Mouse (Mus musculus) left cerebral cortex, adult 9 months (tissue): ENCODE measurements around the gene Tmbim4.
A peak's percentile ranks its signal among the peaks of the same experiment; 100 is the strongest.
"Not testable (repeated sequence)": the region's sequence is repeated elsewhere in the genome, so short reads cannot be mapped to it uniquely, and the experiment has no call there.

Source experiments
- DNase-seq, 2 experiments: peaks; one replicate each; pipeline ENCODE4 v3.0.0; 2022; ENCODE audit warnings: low spot score in 2 of 2

Tmbim4 gene

DNA sequence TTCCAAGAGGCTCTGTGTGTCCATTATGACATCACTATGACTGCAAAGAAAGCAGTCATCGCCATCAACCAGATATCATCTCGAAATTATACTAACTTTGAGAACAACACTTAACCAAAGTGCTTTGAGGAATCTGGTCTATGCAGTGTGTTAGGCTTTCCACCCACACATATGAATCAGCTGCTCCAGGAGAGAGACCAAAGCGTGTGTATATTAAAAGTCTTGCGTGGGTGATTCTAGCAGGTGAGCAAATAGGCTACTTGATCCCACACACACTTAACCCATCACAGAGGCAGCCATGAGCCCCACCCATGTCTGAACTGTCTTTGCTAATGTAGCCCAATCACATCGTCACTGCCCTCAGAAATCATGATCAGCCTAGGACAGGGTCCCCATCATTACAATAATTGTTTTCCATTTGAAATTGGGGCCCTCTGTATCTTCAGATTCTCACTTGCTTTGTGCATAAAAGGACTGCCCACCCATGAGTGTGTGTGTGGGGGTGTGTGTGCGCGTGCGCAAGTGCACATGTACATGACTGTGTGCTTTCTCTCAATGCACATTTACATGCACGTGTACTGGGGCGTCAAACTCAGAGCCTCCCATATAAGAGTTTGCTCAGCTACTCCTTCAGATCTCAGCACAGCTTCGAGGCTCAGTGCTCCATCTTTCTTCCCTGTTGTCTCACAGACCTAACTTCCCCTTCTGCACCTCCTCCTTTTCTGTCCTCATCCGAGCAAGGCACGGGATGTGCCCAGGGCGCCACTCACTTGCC, 4.1 kb upstream of the Tmbim4 start:
- peak; percentile 14 to 38 for DNase-seq

GRCm38 (mm10) chr10:120201961-120202402, 592 bp downstream of the Tmbim4 start, which contains the start of gene Irak3:
Gene Irak3, minus strand, starts transcription at chr10:120202130.
- DNase-seq, result peak in 1 of 2 experiments; percentile 72

DNA sequence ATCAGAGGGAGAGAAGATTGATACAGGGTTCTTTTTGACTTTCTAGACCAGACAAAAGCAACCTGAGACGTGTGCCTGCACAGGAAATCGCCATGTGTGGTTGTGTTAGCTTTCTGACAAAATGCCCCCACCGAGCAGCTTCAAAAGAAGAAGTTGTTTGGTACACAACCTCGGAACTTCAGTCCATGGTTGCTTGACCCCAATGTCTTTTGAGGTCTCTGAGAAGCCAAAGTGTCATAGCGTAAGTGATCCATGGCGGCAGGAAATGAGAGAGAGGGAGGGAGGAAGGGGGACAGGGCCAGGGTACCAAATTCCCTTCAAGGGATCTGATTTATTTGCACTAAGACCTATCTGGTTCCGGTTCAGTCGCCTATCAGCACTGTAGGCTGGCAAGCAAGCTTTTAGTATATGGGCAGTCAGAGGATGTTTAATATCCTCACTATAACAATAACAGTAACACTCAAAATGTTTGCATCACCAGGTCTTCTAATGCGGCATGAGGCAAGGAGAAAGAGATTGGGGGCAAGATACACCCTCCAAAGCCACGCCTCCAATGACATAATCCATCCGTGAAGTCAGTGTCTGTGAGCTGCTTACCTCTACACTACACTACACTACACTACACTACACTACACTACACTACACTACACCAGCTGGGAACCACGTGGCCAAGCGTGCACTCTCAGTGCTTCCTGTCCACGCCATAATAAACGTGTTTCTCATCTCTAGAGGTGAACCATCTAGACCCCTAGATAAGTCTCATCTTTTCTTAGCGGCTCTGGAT, 1.3 kb downstream of the Tmbim4 start:
- no peak for DNase-seq

GRCm38 (mm10) chr10:120204591-120205210, 3.3 kb downstream of the Tmbim4 start:
- no peak for DNase-seq

- no peak for DNase-seq
These were observed 6.6 kb downstream of the Tmbim4 start for GRCm38 (mm10) chr10:120208015-120208414.

DNA sequence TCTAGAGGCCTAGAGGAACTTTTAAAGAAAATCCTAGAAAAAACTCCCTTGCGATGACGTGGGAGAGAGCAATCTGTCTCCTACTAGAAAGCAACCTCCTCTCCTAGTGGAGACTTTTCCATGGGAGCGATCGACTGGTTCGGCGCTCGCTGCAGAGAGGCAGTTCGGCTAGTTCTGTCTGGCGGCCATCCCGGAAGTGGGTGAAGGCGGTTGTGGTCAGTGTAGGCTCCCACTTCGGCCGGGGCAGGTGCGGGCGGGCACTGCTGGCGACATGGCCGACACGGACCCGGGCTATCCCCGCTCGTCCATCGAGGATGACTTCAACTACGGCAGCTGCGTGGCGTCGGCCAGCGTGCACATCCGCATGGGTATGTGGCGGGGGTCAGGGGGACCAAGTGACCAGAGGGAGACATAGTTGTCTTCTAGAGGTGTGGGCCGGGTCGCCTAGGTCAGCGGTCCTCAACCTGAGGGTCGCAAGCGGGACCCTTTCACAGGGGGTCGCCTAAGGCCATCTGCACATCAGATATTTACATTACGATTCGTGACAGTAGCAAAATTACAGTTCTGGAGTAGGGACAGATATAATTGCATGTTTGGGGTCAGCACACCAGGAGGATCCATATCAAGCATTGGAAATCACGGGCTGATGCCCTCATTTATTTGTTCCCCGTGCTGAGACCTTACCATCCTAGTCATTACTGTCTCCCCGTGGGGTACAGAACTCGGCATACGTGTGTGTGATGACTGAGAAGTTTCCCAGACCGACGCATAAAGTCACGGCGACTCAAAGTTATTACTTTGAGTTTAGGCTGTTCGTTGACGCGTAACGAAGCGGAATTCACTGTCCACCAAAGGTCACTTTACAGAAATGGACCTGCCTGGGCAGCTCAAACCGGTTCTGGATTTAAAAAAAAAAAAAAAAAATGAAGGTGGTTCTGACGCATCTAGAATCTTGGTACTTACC, 7.5 kb downstream of the Tmbim4 start:
- DNase-seq, result peak; percentile 59 to 92

GRCm38 (mm10) chr10:120209539-120209925, 8.1 kb downstream of the Tmbim4 start:
- no peak for DNase-seq

DNA sequence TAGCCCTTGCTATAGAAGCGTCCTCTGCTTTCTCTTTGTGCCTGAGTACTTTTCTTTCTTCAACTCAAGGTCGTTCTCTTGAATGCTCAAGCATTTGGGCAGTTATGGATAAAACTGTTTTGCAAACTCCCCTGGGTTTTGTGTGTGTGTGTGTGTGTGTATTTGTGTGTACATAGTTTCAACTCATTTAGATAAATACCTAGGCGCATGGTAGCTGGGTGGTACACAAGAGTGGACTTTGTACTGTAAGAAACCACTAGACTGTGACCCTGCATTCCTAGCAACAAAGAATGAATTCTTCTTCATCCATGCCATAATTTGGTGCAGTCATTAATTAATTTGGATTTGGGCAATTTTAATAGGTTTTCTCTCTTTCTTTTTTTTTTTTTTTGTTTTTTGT, 8.7 kb downstream of the Tmbim4 start:
- no peak for DNase-seq

- not testable (repeated sequence) for DNase-seq
These were observed 15.7 kb downstream of the Tmbim4 start for GRCm38 (mm10) chr10:120217099-120217498.

DNA sequence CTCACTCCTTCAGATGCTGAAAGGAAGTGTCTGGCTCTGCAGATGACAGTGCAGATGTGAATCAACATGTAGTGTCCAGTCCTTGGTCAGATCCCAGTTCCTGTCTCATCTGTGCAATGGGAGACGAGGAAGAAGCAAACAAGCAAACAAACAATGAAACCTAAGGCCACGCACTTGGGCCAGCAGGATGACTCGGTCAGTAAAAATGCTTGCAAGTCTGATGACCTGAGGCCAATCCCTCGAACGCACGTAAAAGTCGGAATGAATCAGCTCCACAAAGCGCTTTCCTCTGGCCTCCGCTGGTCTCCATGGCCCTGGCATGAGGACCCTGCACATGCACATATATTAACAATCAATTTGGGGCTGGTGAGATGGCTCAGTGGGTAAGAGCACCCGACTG, 17.6 kb downstream of the Tmbim4 start:
- no peak for DNase-seq

GRCm38 (mm10) chr10:120219578-120220359, 18.4 kb downstream of the Tmbim4 start:
- DNase-seq, result no peak

DNA sequence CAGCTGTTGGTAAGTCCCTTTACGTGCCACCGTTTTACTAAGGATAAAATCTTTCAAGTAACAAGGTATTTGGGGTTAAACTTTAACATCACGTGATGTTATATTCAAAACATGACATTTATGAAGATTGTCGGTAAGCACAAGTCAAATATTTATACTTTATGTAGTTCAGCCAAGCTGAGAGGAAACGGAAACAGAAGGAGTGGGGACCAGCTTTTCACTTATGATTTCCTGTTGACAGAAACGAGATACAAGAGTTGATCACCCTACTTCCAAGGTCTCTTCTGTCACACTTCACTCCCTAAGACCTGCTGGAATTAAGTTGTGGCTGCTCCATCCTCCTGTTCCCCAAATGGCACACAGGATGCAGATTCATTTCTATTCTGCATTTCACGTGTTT, 19.4 kb downstream of the Tmbim4 start:
- DNase-seq, result no peak

DNA sequence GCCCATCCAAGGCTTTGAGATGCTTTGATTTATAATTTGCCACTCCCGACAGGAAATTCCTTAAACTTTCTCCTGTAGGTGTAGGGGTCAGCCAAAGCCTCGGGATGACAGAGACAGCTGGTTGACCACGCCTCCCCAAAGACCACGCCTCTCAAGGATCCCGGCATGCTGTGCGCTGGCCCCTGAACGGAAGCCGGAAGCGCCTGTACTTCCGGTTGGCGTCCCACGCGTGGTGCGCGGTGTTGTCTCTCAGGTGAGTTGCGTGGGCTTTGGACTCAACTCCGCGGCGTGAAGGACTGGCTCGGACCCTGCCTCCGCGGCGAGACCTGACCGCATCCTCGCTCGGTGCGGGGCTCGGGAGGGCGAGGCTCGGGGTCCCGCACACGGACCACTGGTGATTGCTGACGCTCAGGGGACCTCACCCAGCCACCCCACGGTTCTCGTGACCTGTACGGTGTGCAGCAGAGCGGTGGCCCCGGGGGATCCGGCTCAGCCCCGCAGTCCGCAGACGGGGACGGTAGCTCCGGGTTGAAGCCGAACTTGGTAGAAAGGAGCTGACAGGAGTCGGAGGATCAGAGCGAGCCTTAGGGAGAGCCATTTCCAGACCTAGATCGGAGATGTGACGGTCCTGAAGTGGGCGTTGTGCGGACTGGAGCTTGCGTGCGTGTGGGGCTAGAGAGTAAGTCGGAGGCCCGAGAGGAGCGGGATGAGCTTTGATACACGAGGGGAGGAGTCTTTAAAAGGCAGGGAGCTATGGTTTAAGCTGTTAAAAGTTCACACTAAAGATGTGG, 25.7 kb downstream of the Tmbim4 start, which contains the start of gene Llph:
Gene Llph, plus strand, starts transcription at position 200 of the 791 bp plus-strand sequence.
- DNase-seq, result peak; percentile 44 to 77

DNA sequence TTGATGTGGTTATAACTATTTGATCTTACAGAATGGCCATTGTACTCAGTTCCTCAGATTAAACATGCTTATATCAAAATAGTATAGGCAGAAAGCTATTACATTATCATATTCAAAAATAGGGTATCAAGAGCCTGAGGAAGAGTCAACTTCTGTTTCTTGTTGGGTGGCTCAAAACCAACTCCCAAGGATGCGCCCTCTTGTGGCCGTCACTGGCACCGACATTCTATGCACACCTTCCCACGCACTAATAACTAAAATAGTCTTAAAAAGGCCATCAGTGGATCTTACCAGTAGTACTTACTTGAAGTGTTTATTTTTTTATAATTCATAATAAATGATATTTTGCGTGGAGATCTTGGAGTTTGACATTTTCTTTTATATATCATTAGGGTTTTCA, 30.3 kb downstream of the Tmbim4 start:
- DNase-seq, result peak in 1 of 2 experiments; percentile 33

DNA sequence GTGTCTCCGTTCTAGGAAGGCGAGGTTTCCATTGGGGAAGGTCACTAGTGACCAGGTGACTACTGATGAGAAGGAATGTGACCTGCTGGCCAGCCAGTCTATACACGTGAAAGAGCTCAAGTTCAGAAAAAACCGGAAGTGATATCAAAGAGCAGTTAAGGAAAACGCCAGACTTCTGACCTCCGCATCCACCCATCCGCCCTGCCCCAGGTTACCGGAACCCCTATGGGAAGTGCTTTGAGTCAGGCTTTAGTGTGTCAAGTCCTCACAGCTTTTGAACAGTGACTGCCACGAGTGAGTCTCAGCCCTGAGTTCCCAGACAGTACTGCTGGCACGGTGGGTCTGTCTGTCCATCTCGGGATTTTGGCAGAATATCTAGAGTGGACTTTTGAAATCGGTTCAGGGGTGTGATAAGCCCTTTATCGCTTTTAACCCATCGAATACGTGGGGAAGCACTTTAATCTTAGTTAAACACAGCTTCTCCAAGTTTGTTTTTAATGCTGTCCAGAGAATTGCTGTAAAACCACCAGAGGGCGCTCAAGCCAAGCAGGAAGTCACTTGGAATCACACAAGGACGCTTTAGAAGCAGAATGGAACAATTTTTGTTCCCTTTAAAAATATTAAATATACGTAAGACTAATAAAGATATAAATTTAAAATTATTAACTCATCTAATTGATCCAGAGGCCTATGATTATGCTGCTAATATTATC, 32.4 kb downstream of the Tmbim4 start:
- DNase-seq, result peak in 1 of 2 experiments; percentile 46

- DNase-seq, result no peak
These were observed 35.5 kb downstream of the Tmbim4 start for GRCm38 (mm10) chr10:120236855-120237254.

DNA sequence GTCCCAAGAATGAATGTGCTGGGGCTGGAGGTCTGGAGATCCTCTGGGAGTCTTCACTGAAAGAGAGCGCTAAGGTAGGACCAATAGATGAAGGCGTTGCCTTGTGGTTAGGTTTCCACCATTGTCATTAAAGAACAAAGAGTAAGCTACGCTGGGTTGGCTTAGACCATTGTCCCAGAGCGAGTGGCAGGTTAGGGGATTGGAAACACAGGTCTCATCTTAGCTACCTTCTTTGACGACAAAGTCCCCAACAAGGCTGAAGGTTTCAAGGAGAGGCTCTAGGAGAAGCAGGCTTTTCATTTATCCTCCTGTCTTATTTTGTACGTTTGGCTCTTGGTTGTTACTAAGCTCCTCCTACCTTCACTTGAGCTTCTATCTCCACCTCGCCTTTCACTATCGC, 36.9 kb downstream of the Tmbim4 start:
- no peak for DNase-seq

DNA sequence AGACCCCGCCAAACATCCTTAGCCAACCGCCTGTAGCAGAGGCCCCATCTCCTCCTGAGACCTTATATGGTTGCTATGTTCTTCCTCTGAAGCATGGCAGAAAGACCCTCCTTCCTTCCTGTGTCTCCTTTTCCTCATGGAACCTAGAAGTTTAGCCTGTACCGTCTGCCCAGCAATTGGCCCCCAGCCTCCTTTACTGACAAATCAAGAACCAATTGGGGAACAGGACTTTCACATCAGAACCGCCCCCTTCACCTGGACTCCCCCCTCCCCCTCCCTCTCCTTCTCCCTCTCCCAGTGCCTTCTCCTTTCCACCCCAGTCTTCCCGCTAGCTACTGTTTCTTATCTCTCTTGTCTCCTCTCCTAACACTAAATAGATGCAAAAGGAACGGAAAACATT, 38.1 kb downstream of the Tmbim4 start:
- no peak for DNase-seq

- no peak for DNase-seq
These were observed 41.0 kb downstream of the Tmbim4 start for GRCm38 (mm10) chr10:120242421-120242820.
